Mouse (Mus musculus) CH12.LX (cell line): ENCODE data around the gene Klk9. TPM values are rescaled to one million over a fixed set of nuclear protein-coding genes. Genes with fewer than 3 reads are reported as not detected.

Experiments used
- DNase-seq: peaks from one replicate; pipeline ENCODE4 v3.0.0-alpha.2; 2013; ENCODE audit errors: extremely low read depth
- H3K27ac ChIP-seq: 2 replicates; pipeline ENCODE4 v1.5.1; 2012; ENCODE audit warnings: low read depth, mild to moderate bottlenecking, control low read depth, moderate library complexity; ENCODE audit not compliant: insufficient read depth
- H3K27me3 ChIP-seq: replicated peaks from 2 replicates; pipeline ENCODE3; 2012; ENCODE audit warnings: inconsistent platforms
- H3K36me3 ChIP-seq, 2 experiments: replicated peaks in 1 of 2; 2 replicates each; pipeline versions ENCODE3 to v1.6.1; 2012; ENCODE audit warnings: inconsistent platforms in 1 of 2, low read length in 1 of 2, mild to moderate bottlenecking in 1 of 2, mixed read lengths in 1 of 2, moderate library complexity in 1 of 2; ENCODE audit not compliant: control insufficient read depth in 1 of 2, insufficient read depth in 1 of 2
- H3K4me1 ChIP-seq, 2 experiments: 2 replicates each; pipeline ENCODE4 v1.6.1; 2012; ENCODE audit warnings: inconsistent platforms in 1 of 2, moderate library complexity in 1 of 2; ENCODE audit not compliant: insufficient read depth in 2 of 2, control insufficient read depth in 1 of 2
- H3K4me2 ChIP-seq: 2 replicates; pipeline ENCODE4 v1.6.1; 2012; ENCODE audit warnings: low read depth, mild to moderate bottlenecking, control low read depth; ENCODE audit not compliant: poor library complexity, insufficient read depth, severe bottlenecking
- H3K4me3 ChIP-seq, 3 experiments: fragments of 150-350 bp in 1 of 3; sonication (generic) in 1 of 3; replicated peaks in 1 of 3; 2 replicates each; pipeline versions ENCODE3 to v1.5.1; 2011 to 2012; ENCODE audit warnings: low read depth in 2 of 3, low read length in 2 of 3, mild to moderate bottlenecking in 2 of 3, moderate library complexity in 2 of 3, control low read depth in 1 of 3, improper control_type of control experiment in 1 of 3, inconsistent platforms in 1 of 3, mixed read lengths in 1 of 3; ENCODE audit not compliant: poor library complexity in 1 of 3
- H3K79me2 ChIP-seq: replicated peaks from 2 replicates; pipeline ENCODE4 v1.6.1; 2012; ENCODE audit warnings: mild to moderate bottlenecking, moderate library complexity; ENCODE audit not compliant: control insufficient read depth, poor library complexity, insufficient read depth, severe bottlenecking; ENCODE audit errors: extremely low read depth
- H3K9ac ChIP-seq: 2 replicates; pipeline ENCODE4 v1.6.1; 2012; ENCODE audit warnings: low read depth, mild to moderate bottlenecking, control low read depth, moderate library complexity; ENCODE audit not compliant: insufficient read depth
- H3K9me3 ChIP-seq: replicated peaks from 2 replicates; pipeline ENCODE3; 2012; ENCODE audit warnings: low read length, inconsistent platforms, mixed read lengths
- BHLHE40 ChIP-seq: IDR thresholded peaks from 2 replicates; pipeline ENCODE4 v1.6.1; 2011; ENCODE audit warnings: mild to moderate bottlenecking, low read depth, low read length, improper control_type of control experiment
- CTCF ChIP-seq, 2 experiments: IDR thresholded peaks in 1 of 2; conservative IDR thresholded peaks in 1 of 2; 2 replicates each; pipeline ENCODE4 v1.5.1; 2011 to 2012; ENCODE audit warnings: low read depth in 2 of 2, low read length in 2 of 2, improper control_type of control experiment in 1 of 2, inconsistent platforms in 1 of 2, mild to moderate bottlenecking in 1 of 2, moderate library complexity in 1 of 2
- E2F4 ChIP-seq: IDR thresholded peaks from 2 replicates; pipeline ENCODE4 v1.6.1; 2011; ENCODE audit warnings: low read depth, low read length, improper control_type of control experiment; ENCODE audit not compliant: insufficient replicate concordance
- EP300 ChIP-seq: IDR thresholded peaks from 2 replicates; pipeline ENCODE4 v1.6.1; 2011; ENCODE audit warnings: low read length, improper control_type of control experiment
- GABPA ChIP-seq: IDR thresholded peaks from 2 replicates; pipeline ENCODE4 v1.6.1; 2012; ENCODE audit warnings: low read depth, low read length, improper control_type of control experiment, inconsistent platforms; ENCODE audit not compliant: insufficient replicate concordance
- MAFK ChIP-seq: IDR thresholded peaks from 2 replicates; pipeline ENCODE4 v1.6.1; 2011; ENCODE audit warnings: low read length, improper control_type of control experiment; ENCODE audit not compliant: insufficient replicate concordance
- MAX ChIP-seq: IDR thresholded peaks from 2 replicates; pipeline ENCODE4 v1.6.1; 2011; ENCODE audit warnings: low read length, improper control_type of control experiment
- MXI1 ChIP-seq: IDR thresholded peaks from 2 replicates; pipeline ENCODE4 v1.6.1; 2011; ENCODE audit warnings: mild to moderate bottlenecking, low read depth, low read length, improper control_type of control experiment
- NELFE ChIP-seq: IDR thresholded peaks from 2 replicates; pipeline ENCODE4 v1.6.1; 2011; ENCODE audit warnings: low read depth, low read length, improper control_type of control experiment
- NRF1 ChIP-seq: IDR thresholded peaks from 2 replicates; pipeline ENCODE4 v1.6.1; 2014; ENCODE audit warnings: low read depth, mild to moderate bottlenecking, inconsistent platforms, low read length, improper control_type of control experiment, moderate library complexity
- PAX5 ChIP-seq: IDR thresholded peaks from 2 replicates; pipeline ENCODE4 v1.6.1; 2012; ENCODE audit warnings: low read length, inconsistent platforms, mixed read lengths
- POLR2A ChIP-seq: IDR thresholded peaks from 2 replicates; pipeline ENCODE4 v1.6.1; 2011; ENCODE audit warnings: low read depth, mild to moderate bottlenecking, improper control_type of control experiment, low read length
- RAD21 ChIP-seq: IDR thresholded peaks from 2 replicates; pipeline ENCODE4 v1.6.1; 2011; ENCODE audit warnings: low read depth, mild to moderate bottlenecking, low read length, improper control_type of control experiment, moderate library complexity
- SMC3 ChIP-seq: IDR thresholded peaks from 2 replicates; pipeline ENCODE4 v1.6.1; 2011; ENCODE audit warnings: low read depth, low read length, improper control_type of control experiment
- UBTF ChIP-seq: IDR thresholded peaks from 2 replicates; pipeline ENCODE4 v1.6.1; 2012; ENCODE audit warnings: low read depth, mild to moderate bottlenecking, inconsistent platforms, low read length, improper control_type of control experiment, moderate library complexity
- ZC3H11A ChIP-seq: IDR thresholded peaks from 2 replicates; pipeline ENCODE4 v1.6.1; 2012; ENCODE audit warnings: low read depth, mild to moderate bottlenecking, inconsistent platforms, low read length, improper control_type of control experiment
- dilution Hi-C: fragments of 300-500 bp; cut with MboI; formaldehyde crosslinking; loops from 2 replicates; pipeline ENCODE4 v1.14.3; 2020; ENCODE audit warnings: low sequenced_read_pairs; ENCODE audit not compliant: extremely low pct_unique_long_range_greater_than_20kb, extremely low pct_ligation_motif_present
- in situ Hi-C: fragments of 300-500 bp; cut with MboI; formaldehyde crosslinking; loops from 3 replicates; pipeline ENCODE4 v1.14.3; 2019; ENCODE audit warnings: low sequenced_read_pairs, low pct_ligation_motif_present, low pct_unique_long_range_greater_than_20kb, mixed read lengths
- polyA plus RNA-seq: library from polyadenylated mRNA; unstranded; fragments of >175 nt; gene quantifications from 2 replicates; pipeline ENCODE4 v1.2.1, GENCODE M21; 2012; ENCODE audit warnings: low read depth; ENCODE audit not compliant: insufficient read length
- total RNA-seq, 2 experiments: library from RNA; depleted of rRNA; stranded (reverse); fragments of 300-350 nt in 1 of 2; fragments of >200 nt in 1 of 2; gene quantifications; 2 replicates each; pipeline ENCODE4 v1.2.3; 2012 to 2014

The Klk9 gene
- total and polyA plus RNA-seq, 3 experiments, result 0.08 TPM; not detected in 2

GRCm38 (mm10) chr7:43774802-43775201 lies 16.9 kb upstream of the Klk9 start:
- Histone ChIP-seq H3K27ac (no peak overlapping the region), H3K27me3 (peaks cover 86% of the 10 kb centered on the region), H3K79me2 (no peaks in the 10 kb centered on the region), H3K4me2 (no peak overlapping the region), H3K9ac (no peak overlapping the region), H3K4me3 (no peak overlapping the region), H3K9me3 (no peaks in the 10 kb centered on the region), H3K36me3 (no peaks in the 10 kb centered on the region), H3K4me1 (no peaks in the 10 kb centered on the region)
- DNase-seq, result no peak
- dilution Hi-C loops, result no loop called here
- TF ChIP-seq UBTF (no peak), GABPA (no peak)
- in situ Hi-C loops, result loop anchor here (25.0 kb wide), 1 partner anchor 288 kb away; the partner anchor contains the start of gene Iglon5

- Histone ChIP-seq H3K36me3 (no peaks in the 10 kb centered on the region), H3K4me1 (no peaks in the 10 kb centered on the region), H3K4me2 (no peak overlapping the region), H3K4me3 (no peak overlapping the region), H3K27ac (no peak overlapping the region), H3K9me3 (no peaks in the 10 kb centered on the region), H3K9ac (no peak overlapping the region), H3K79me2 (no peaks in the 10 kb centered on the region), H3K27me3 (peaks cover 88% of the 10 kb centered on the region)
- TF ChIP-seq RAD21 (no peak), E2F4 (no peak), BHLHE40 (no peak), CTCF (conservative IDR thresholded peaks at IDR 0.05 in 1 of 2, IDR thresholded peaks at IDR 0.05 in 1 of 2; ENCODE audit: low read depth in 2 of 2, low read length in 2 of 2) (no peak), PAX5 (no peak), MAX (no peak)
- no peak for DNase-seq
- in situ Hi-C loops, result loop anchor here (25.0 kb wide), 1 partner anchor 288 kb away; the partner anchor contains the start of gene Iglon5
- dilution Hi-C loops, result no loop called here
Observed at GRCm38 (mm10) chr7:43775311-43776057, 16.2 kb upstream of the Klk9 start.

GRCm38 (mm10) chr7:43776506-43776905 lies 15.2 kb upstream of the Klk9 start:
- no peaks in the 10 kb centered on the region for H3K4me1 ChIP-seq
- H3K9me3 ChIP-seq, result no peaks in the 10 kb centered on the region
- H3K9ac ChIP-seq, result no peak overlapping the region
- no peak overlapping the region for H3K27ac ChIP-seq
- no peak for DNase-seq
- H3K4me3 ChIP-seq, result no peak overlapping the region
- H3K4me2 ChIP-seq, result no peak overlapping the region
- H3K36me3 ChIP-seq, result no peaks in the 10 kb centered on the region
- no peaks in the 10 kb centered on the region for H3K79me2 ChIP-seq
- dilution Hi-C loops, result no loop called here
- no peak for TF ChIP-seq NELFE
- no peak for TF ChIP-seq E2F4
- no peak for TF ChIP-seq POLR2A
- no peak for TF ChIP-seq BHLHE40
- no peak for TF ChIP-seq ZC3H11A
- TF ChIP-seq NRF1, result no peak
- no peak for TF ChIP-seq MAX
- no peak for TF ChIP-seq SMC3
- no peak for TF ChIP-seq EP300
- no peak for TF ChIP-seq MXI1
- no peak for TF ChIP-seq MAFK
- in situ Hi-C loops, result loop anchor here (25.0 kb wide), 1 partner anchor 289 kb away; the partner anchor contains the start of gene Iglon5
- peaks cover 90% of the 10 kb centered on the region for H3K27me3 ChIP-seq
